In genomic region chr14:91656011-91656410, GRCm38 (mm10) we compare ENCODE assay signal across 28 mouse cellular contexts.
"Had no signal": no experiment of that assay in that cellular context is flagged by ENCODE, and none has a peak within 500 bp of the region (broad histone marks: within the 10 kb centered on the region; RNA-seq: fewer than 3 reads in every experiment).

No protein-coding gene starts in this region.

- H3K4me1 ChIP-seq: heart, embryonic 13.5 days; heart, embryonic 15.5 days; hindbrain, embryonic 13.5 days; hindbrain, embryonic 15.5 days; kidney, embryonic 15.5 days; limb, embryonic 10.5 days; limb, embryonic 12.5 days; liver, embryonic 13.5 days; liver, embryonic 15.5 days had no signal

- H3K27me3 ChIP-seq: heart, embryonic 13.5 days; heart, embryonic 15.5 days; hindbrain, embryonic 13.5 days; hindbrain, embryonic 15.5 days; kidney, embryonic 15.5 days; limb, embryonic 12.5 days; liver, embryonic 13.5 days; liver, embryonic 15.5 days had no signal

- DNase-seq: gastrocnemius, postnatal 14 days; gastrocnemius, postnatal 36 days; heart, adult 11 months; heart, adult 2 months; heart, postnatal 14 days; heart, postnatal 36 days; kidney, adult 11 months; kidney, adult 2 months; kidney, adult 9 months; kidney, postnatal 14 days; kidney, postnatal 36 days; layer of hippocampus, adult 9-11 months; layer of hippocampus, postnatal 36 days; liver; liver, embryonic 13.5 days had no signal

- H3K4me2 ChIP-seq: heart, embryonic 11.5 days; heart, embryonic 13.5 days; heart, embryonic 15.5 days; hindbrain, embryonic 13.5 days; hindbrain, embryonic 15.5 days; kidney, embryonic 15.5 days; limb, embryonic 12.5 days; liver, embryonic 11.5 days; liver, embryonic 13.5 days; liver, embryonic 15.5 days had no signal

- H3K9ac ChIP-seq: heart, embryonic 13.5 days; heart, embryonic 15.5 days; hindbrain, embryonic 13.5 days; hindbrain, embryonic 15.5 days; kidney, embryonic 15.5 days; limb, embryonic 12.5 days; liver, embryonic 13.5 days; liver, embryonic 15.5 days had no signal

- H3K9me3 ChIP-seq: heart, embryonic 13.5 days; heart, embryonic 15.5 days; hindbrain, embryonic 13.5 days; hindbrain, embryonic 15.5 days; kidney, embryonic 15.5 days; limb, embryonic 10.5 days; limb, embryonic 12.5 days; liver, embryonic 13.5 days; liver, embryonic 15.5 days had no signal

- H3K27ac ChIP-seq: heart, adult 2 months; heart, embryonic 13.5 days; heart, embryonic 15.5 days; hindbrain, embryonic 13.5 days; hindbrain, embryonic 15.5 days; hindbrain, postnatal 0 days; kidney, embryonic 15.5 days; kidney, postnatal 0 days; limb, embryonic 10.5 days; limb, embryonic 12.5 days; liver, embryonic 13.5 days; liver, embryonic 15.5 days had no signal

- H3K4me3 ChIP-seq: heart, adult 2 months; heart, embryonic 13.5 days; heart, embryonic 15.5 days; hindbrain, embryonic 13.5 days; hindbrain, embryonic 15.5 days; kidney, embryonic 15.5 days; limb, embryonic 10.5 days; limb, embryonic 12.5 days; liver, embryonic 13.5 days; liver, embryonic 15.5 days had no signal

- ATAC-seq: hindbrain, postnatal 0 days; intestine, embryonic 16.5 days had no signal

- H3K36me3 ChIP-seq: heart, embryonic 13.5 days; heart, embryonic 15.5 days; hindbrain, embryonic 13.5 days; hindbrain, embryonic 15.5 days; kidney, embryonic 15.5 days; limb, embryonic 10.5 days; limb, embryonic 12.5 days; liver, embryonic 13.5 days; liver, embryonic 15.5 days had no signal
